Mouse (Mus musculus) stomach, postnatal 0 days (tissue): ENCODE results near the gene Zfp296.

ENCODE experiments used
- CTCF ChIP-seq: IDR thresholded peaks from 2 replicates; pipeline ENCODE4 v1.5.1; 2016; ENCODE audit warnings: antibody characterized with exemption, low read depth, mild to moderate bottlenecking, moderate library complexity
- EP300 ChIP-seq: optimal IDR thresholded peaks from 2 replicates; pipeline ENCODE3; 2016; ENCODE audit warnings: antibody characterized with exemption

DNA sequence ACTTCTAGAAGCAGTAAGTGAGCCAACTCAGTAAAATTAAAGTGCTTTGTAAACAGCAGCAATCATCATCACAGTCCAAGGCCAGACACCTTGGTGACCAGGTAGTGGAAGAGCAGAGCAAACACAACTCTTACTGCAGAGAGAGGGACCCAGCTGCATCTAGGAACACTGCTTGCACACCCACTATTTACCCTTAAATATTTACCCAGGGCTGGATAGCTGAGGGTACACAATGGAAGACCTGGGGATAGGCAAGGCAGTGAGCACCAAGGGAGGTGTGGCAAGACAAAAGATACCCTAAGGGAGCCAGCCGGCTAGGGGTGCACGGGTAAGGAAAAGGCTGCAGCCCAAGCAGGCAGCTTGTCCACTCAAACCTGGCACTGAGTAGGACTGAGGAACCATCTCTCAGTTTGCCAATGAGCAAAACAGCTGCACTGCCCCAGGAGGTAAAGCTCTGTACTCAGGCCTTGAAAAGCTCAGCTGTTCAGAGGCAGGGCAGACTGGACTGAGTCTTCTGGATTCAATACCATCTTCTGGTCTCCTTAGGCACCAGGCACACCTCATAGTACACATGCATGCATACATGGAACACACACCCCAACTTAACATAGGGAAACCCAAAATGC is 29.6 kb upstream of the Zfp296 start:
- TF ChIP-seq CTCF (no peak), EP300 (no peak)
